Mouse (Mus musculus): Measurements from ENCODE around the gene 1700122O11Rik.

The 1700122O11Rik gene

GRCm38 (mm10) chr17:48029241-48029640 lies 8.9 kb downstream of the 1700122O11Rik start:
- intact Hi-C loops (cut with DNase I) = no loop called here

DNA sequence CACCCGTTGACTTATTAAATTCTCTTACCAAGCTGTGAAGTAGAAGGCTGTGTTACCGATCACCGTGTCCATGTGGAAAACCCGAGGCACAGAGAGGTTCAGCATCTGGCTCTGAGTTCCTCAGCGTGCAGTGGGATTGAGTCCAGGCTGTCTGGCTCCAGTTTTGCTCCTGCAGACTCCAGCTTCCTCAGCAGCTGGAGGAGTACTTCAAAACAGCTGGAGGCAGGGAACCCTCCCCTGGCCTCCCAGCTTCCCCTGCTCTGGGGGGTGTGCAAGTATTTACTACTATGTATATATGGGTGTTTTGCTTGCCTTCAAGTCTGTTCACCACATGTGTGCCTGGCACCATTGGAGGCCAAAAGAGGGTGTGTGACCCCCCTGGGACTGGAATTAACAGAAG lies 9.8 kb downstream of the 1700122O11Rik start:
- intact Hi-C loops (cut with DNase I) = no loop called here

- intact Hi-C loops (cut with DNase I) = no loop called here
Observed at GRCm38 (mm10) chr17:48027677-48028076, 10.4 kb downstream of the 1700122O11Rik start.

GRCm38 (mm10) chr17:48027019-48027418 lies 11.1 kb downstream of the 1700122O11Rik start:
- intact Hi-C loops (cut with DNase I) = no loop called here

- intact Hi-C loops (cut with DNase I) = no loop called here
Observed at GRCm38 (mm10) chr17:48024045-48024444, 14.0 kb downstream of the 1700122O11Rik start.

DNA sequence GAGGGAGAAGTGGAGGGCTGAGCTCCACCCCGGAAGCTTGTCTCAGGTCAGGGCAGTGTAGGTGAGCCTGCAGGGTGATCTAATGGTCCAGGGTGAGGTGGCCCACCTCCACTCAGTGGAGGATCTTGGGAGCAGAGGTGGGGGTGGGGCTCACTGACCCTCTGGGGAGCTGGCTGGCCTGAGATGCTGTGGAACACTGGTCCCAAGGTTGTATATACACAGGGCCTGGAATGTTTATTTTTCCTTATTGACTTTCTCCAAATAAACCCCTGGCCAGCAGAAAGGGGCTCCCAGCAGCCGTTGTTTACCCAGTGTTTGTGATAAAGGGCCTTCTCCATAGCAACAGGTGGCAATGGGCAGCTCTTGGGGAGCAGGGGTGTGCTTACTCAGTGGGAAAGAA lies 18.5 kb downstream of the 1700122O11Rik start:
- intact Hi-C loops (cut with DNase I) = no loop called here

- intact Hi-C loops (cut with DNase I) = no loop called here
Observed at GRCm38 (mm10) chr17:48016566-48016965, 21.5 kb downstream of the 1700122O11Rik start.

DNA sequence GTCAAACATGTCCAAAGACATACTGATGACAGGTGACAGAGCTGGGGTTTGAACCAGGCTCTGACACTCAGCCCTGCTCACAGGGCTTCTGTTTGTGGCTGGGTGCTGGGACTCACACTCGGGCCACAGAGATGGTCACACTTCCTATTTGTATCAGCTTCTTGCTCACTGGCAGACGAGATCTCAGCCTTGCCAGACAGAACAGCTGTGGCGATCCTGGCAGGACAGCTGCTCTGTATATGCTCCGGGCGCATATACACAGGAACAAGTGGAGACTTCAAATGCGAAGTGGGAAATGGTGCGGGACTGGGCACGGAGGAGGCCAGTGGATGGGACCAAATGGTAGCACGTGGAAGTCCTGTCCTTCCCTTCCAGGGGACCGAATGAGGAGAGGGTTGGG lies 25.5 kb downstream of the 1700122O11Rik start:
- intact Hi-C loops (cut with DNase I) = no loop called here

DNA sequence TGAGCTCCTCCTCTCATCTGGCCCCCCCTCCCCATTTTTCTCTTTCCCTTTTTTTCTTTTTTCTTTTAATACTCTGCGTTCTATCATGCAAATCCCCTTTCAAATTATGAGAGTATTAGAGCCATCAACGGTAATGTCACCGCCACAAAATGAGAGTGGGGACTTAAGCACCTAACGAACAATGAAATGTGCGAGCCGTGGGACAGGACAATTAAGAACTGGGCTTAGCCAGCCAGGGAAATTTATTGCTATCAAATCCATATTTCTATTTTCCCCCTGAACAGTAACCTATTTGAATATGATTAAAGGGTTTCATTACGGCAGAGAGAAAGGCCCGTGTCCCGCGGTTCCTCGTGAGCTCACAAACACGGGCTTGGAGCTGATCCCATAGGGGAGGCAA lies 27.0 kb downstream of the 1700122O11Rik start:
- intact Hi-C loops (cut with DNase I) = no loop called here

- intact Hi-C loops (cut with DNase I) = no loop called here
Observed at GRCm38 (mm10) chr17:48010283-48010682, 27.8 kb downstream of the 1700122O11Rik start.

- intact Hi-C loops (cut with DNase I) = no loop called here
Observed at GRCm38 (mm10) chr17:48005816-48006215, 32.3 kb downstream of the 1700122O11Rik start.

DNA sequence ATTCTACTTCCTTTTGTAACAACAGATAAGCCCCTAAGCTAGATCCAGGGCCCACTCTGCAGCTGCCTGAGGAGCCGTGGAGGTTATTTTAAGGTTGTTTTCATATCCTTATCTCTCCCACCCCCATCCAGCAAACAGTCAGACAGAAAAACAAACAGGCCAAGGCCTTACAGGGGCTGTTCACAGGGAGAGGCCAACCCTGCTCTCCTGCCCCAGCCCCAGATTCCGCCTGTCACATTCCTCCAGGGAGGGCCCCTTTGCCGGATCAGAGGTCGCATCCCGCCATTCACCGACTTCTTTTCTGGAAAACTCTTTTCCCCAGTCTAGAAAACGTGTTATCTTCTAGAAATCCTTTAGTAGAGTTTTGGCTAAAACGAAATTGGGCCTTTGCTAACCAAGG lies 33.0 kb downstream of the 1700122O11Rik start:
- intact Hi-C loops (cut with DNase I) = no loop called here

- intact Hi-C loops (cut with DNase I) = no loop called here
Observed at GRCm38 (mm10) chr17:48004619-48005018, 33.5 kb downstream of the 1700122O11Rik start.

- intact Hi-C loops (cut with DNase I) = no loop called here
Observed at GRCm38 (mm10) chr17:48002486-48002885, 35.6 kb downstream of the 1700122O11Rik start.

- intact Hi-C loops (cut with DNase I) = no loop called here
Observed at GRCm38 (mm10) chr17:48001586-48002361, 36.3 kb downstream of the 1700122O11Rik start.

DNA sequence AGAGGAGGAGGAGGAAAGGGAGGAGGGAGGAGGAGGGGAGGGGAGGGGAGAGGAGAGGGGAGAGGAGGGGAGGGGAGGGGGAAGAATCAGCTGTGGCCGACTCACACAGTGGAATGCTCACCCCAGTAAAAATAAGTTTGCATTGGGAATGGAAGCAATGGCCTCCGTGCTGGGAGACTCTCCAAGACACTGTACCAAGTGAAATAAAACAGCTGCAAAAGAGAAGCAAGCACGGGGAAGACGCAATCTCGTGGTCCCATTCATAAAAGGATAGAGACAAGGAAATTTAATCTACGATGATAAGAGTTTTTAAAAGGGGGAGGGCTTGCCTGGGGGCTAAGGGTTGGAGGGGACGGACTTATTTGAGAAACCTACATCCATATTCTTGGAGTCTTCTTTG lies 36.9 kb downstream of the 1700122O11Rik start:
- intact Hi-C loops (cut with DNase I) = no loop called here

DNA sequence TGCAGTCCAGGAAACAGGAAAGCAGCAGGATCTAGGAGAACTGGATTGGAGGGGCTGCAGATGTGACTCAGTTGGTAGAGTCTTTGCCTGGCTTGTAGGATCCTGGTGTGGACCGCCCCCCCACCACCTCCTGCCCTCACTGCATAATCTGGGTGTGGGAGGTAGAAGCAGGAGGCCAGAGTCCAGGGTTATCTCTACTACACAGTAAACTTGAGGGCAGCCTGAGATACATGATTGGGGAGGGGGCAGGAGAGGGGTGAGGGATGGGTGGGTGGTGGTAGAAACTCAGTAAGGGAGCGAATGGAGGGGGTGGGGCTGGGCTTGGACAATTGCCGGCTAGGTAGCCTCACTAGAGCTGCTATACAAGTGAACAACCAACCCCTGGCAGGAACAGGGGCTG lies 38.3 kb downstream of the 1700122O11Rik start:
- intact Hi-C loops (cut with DNase I) = no loop called here

GRCm38 (mm10) chr17:47999403-47999802 lies 38.7 kb downstream of the 1700122O11Rik start:
- intact Hi-C loops (cut with DNase I) = no loop called here

DNA sequence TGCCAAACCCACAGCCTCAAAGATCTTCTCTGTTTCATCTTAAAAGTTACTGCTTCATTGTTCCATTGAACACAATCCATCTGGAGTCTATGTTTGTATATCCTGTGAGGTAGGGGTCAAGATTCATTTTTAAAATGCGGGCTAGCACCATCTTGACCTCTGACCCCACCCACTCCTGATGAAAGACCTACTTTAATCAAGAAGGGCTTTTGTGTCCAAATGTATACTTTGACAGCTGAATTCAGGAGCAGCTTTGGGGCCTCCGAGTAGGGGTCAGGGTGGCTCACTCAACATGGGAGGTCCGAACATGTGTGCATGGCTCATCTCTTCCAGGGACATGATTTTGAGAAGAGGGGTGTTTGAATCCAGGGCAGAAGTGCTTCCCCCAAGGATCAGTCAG lies 40.3 kb downstream of the 1700122O11Rik start:
- intact Hi-C loops (cut with DNase I) = no loop called here

GRCm38 (mm10) chr17:47990392-47991123 lies 47.5 kb downstream of the 1700122O11Rik start:
- intact Hi-C loops (cut with DNase I) = no loop called here

DNA sequence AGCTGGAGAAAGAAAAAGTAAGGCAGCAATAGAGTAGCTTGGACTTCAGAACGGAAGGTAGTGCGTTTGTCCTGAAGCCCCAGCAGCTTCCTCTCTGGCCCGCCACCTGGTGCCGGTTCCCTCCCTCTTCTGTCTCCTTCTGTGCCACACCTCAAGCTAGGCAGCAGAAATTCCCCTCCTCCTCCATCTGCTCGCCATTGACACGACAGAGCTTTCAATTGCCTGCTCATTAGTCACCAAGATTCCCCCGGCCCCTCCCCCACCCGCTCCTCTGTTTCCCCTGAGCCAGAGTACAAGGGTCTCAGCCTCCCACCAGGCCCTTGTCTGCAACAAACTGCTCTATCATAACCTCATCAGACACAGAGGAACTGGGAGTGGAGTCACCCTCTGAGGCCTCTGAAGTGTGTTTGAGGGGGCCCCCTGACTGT lies 48.1 kb downstream of the 1700122O11Rik start:
- intact Hi-C loops (cut with DNase I) = no loop called here

- intact Hi-C loops (cut with DNase I) = no loop called here
Observed at GRCm38 (mm10) chr17:47988811-47989210, 49.3 kb downstream of the 1700122O11Rik start.

DNA sequence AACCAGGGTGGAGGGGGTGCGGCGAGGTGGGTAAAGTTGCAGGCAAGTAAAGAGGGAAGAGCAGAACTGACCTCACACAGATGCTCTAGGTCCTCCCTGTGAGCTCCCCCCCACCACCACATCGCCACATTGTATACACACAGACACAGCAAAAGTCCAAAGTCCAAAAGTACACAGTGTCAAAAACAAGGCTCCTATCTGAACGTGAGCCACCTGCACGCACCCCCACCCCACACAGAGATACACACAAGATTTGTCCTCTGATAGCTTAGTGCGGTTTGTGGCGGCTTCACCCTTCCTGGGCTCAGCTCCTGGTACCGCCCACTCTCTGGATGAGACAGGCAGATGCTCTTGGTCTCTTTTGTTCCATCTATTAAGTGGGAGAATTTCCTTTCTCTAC lies 50.0 kb downstream of the 1700122O11Rik start:
- intact Hi-C loops (cut with DNase I) = no loop called here

Measured in adrenal gland (tissue).